Mouse (Mus musculus): ENCODE measurements around the gene Mustn1.

The Mustn1 gene

DNA sequence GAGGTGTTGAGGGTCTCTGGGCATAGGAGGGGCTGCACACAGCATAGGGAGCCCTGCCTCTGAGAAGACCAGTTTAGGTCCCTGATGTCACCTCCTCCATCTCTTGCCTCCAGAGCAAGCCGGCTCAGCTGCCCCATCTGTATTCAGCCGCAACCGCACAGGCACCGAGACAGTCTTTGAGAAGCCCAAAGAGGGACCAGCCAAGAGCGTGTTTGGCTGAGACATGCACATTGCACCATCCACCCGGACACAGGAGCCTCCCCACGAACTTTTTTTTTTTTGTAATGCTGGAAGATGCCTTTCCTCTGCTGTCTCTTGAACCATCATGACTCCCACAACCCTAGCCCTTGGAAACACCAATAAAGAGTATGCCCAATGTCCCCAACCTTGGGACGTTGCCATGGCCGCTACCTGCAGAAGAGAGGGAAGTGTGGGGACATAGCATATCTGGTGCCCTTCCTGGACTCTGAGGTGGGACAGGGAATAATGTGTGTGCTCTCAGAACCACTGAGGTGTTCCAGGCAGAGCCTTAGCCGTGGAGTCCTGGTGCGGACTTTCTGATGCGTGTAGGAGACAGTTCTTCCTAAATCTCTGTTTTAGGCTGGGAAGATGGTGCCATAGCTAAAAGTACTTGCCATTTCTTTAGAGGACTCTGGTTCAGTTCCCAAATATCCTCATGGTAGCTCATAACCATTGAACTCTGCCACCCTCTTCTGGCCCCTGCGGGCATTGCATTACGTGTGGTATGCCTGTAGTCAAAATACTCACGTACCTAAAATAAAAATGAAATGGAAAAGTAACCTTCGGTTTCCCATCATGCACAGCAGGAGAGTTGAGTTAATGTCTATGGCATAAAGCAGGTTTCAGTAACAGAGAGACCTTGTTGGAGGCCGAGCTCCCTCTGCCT lies 2.1 kb downstream of the Mustn1 start:
- peak; percentile 62 for DNase-seq

GRCm38 (mm10) chr14:30881718-30882108 lies 2.7 kb downstream of the Mustn1 start:
- DNase-seq: no peak

DNA sequence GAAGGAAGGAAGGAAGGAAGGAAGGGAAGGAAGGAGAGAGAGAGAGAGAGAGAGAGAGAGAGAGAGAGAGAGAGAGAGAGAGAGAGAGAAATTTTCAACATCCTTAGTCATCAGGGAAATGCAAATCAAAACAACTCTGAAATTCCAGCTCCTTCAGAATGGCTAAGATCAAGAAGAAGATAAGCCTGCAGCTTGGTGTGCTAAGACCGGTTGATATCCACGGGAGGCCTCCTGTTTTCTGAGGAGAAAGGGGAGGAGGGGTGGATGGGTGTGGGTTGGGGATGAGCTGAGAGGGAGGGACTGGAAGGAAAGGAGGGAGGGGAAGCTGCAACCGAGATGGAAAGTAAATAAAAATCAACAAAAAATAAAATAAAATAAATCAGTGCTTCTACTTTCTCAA lies 6.3 kb downstream of the Mustn1 start:
- DNase-seq: no peak

GRCm38 (mm10) chr14:30886204-30886603 lies 7.2 kb downstream of the Mustn1 start, which contains the start of gene Itih4:
TSS of gene Itih4 (plus strand) at chr14:30886476.
- no peak for DNase-seq

- DNase-seq: peak; percentile 42
These were observed 9.3 kb downstream of the Mustn1 start for GRCm38 (mm10) chr14:30888271-30888732.

- no peak for DNase-seq
These were observed 21.0 kb downstream of the Mustn1 start for GRCm38 (mm10) chr14:30899972-30900371.

- DNase-seq: no peak
These were observed 23.6 kb downstream of the Mustn1 start for GRCm38 (mm10) chr14:30902628-30903027.

DNA sequence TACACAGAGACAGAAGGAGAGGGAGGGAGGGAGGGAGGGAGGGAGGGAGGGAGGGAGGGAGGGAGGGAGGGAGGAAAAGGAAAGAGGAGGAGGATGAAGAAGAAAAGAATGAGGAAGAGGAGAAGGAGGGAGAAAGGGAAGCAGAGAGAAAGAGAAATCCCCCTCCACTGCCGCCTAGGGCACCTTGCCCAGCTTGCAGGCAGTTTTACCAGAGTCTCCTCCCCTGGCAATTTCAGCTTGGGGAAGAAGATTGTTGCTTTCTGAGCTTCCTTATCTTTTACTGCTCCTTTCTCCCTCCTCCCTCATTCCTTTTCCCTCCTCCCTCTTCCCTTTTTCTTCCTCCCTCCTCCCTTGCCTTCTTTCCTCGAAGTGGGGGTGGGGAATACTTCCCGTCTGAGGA lies 24.0 kb downstream of the Mustn1 start:
- DNase-seq: no peak

DNA sequence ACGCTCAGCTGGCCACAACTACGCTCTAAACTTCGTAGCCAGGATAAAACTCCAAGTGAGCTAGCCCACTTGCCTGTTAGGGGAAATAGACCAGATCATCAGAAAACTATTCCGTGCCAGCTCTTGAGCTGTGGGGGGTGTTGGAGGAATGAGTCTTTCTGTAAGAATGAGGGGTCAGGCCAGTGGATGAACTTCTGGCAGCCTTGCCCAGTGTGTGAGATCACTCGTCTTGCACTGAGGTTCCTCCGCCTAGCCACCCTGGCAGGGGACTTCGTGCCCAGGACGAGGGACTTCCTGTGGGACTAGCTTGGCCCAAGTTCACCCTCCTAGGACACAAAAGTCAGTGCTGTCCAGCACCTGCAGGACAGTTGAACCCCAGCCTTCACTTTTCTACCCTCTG lies 25.3 kb downstream of the Mustn1 start:
- no peak for DNase-seq

- DNase-seq: no peak
These were observed 27.0 kb downstream of the Mustn1 start for GRCm38 (mm10) chr14:30906001-30906400.

GRCm38 (mm10) chr14:30907814-30908265 lies 28.8 kb downstream of the Mustn1 start:
- DNase-seq: no peak

DNA sequence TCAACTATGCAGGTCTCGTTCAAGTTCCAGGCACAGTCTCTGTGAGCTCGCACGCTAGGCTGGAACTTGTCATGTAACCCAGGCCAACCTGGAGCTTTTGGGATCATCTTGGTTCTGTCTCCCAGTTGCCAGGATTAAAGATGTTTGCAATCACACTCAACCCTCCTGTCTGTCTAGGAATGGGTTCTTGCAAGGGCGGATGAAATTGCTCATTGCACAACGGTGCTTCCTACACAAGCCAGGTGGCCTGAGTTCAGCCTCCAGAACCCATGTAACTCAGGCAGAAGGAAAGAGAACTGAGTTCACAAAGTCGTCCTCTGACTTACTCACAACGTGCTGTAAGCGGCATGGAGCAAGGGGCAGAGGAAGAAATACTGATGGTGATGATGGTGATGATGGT lies 32.1 kb downstream of the Mustn1 start:
- no peak for DNase-seq

DNA sequence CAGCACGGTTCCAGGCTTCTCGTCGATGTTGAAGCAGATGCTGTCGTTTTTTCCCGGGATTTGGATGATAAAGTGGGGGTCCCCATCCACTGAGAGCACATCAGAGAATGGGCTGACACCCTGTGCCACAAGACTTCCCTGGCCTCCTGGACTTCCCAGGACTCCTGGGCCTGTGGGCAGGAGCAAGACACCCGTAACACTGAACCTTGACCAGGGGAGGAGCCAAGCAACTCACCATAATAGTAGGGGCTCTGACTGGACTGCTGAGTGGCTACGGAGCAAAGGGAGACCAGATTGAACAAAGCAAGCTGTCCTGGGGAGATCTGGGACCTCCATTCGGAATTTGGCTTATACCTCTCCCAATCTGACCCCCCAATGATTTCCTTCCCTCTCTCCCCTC lies 33.6 kb downstream of the Mustn1 start:
- DNase-seq: no peak

DNA sequence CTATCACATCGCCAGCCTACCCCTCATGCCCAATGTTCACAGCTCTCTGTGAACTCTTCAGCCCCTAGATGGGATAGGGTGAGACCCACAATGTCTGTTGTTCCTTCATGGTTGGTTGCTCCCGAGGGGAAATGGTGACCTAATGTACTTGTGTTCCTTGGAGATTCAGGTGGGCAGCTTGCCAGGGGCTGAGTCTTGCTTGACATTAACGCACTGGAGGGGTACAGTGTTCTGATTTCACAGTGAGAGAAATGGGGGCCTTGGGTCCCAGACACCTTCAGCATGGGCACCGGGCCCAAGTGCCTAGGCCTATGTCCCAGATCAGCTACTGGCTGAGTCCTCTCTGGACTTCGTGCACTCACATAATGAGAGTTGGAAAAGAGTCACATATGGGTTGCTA lies 34.4 kb downstream of the Mustn1 start:
- DNase-seq: no peak

DNA sequence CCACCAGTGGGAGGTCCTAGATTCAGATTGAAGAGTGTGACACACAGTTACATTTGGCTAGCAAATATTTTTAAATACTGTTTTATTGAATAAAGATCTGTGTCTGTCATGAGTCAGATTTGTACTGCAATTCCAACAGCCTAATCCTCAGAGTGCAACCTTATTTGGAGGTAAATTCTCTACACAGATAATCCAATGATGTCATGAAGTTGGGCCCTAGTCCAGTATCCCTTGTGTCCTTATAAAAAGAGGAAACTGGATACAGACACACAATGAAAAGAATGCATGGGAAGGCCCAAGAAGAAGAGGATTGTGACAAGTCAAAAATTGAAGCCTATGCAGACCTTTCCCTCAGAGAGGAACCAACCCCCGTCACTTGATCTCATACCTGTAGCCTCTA lies 37.5 kb downstream of the Mustn1 start:
- no peak for DNase-seq

GRCm38 (mm10) chr14:30922053-30922670 lies 43.2 kb downstream of the Mustn1 start:
- no peak for DNase-seq

GRCm38 (mm10) chr14:30923375-30924105 lies 44.5 kb downstream of the Mustn1 start, which contains the start of gene Itih3:
TSS of gene Itih3 (minus strand) at chr14:30923760.
- no peak for DNase-seq

DNA sequence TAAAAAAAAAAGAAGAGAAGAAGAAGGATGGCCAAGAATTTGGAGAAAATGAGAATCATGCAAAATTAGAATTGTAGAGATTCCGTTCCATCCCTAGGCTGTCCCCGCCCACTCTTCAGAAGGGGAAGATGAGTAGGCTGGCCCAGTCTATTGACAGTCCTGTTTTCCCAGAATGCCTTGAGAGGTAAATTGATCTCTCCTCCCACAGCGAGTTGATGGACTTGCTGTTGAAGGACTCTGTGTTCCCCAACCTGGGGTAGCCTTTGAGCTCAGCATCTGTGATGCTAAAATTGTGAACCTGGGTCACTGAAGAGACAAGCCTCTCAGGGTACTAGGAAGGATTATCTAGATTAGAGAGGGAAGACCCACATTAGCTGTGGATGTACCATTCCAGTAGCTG lies 46.5 kb downstream of the Mustn1 start:
- DNase-seq: no peak

DNA sequence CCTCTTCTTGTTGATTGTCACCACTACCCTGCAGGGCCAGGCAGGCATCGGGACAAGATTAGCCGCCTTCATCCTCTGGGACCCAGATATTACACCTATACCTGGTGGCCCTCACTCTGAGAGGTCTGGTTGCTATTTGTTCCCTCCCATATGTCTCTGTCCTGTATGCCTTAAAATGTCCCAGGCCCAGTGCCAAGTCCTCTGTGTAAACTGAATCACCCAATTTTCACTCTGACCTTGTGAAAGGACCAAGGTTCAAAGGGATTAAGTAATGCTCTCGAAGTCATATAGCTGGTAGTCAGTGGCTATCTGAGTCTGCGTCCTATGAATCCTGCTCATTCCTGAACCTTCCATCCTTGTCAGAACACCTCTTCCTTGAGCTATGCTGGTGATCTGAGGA lies 51.4 kb downstream of the Mustn1 start:
- no peak for DNase-seq

Measured in cerebellum, adult 8-10 months (tissue).